14 mouse cellular contexts compared by ENCODE assay signal in the genomic region with DNA sequence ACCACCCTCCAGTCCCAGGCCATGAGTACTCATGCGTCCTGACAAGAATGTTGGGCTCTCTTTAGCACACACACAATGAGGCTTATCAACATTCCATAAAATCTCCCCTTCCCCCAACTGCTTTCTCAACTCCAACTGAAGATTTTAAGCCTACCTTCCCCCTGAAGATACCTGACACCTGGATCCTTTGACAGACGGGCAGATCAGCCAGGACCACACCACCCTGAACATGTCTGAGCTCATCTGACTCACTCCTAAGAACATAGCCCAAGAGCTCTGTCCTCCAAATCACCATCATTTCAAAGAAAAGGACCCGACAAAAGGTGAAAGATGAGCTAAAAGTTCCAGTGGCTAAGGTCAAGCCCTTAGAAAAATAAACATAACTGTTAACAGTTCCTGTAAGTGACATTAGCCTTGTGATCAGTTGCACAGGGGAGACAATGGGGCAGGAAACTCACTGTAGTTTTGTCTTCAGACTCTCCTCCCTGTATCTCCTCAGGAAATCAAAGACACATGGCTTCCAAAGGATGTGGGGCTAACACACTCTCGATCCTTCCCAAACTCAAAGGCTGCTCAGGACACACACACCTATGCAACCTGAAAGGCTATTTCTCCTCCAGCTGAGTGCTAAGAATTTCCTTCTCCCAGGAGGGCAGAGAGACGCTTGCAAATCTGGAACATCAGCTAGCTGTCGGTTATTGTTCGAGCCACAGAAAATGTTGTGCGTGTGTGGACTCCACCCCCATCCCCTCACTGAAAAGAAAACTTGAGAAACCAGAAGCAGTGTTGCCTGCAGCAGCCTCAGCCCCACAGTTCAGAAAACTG. TPM values are rescaled to one million over a fixed set of nuclear protein-coding genes. Genes with fewer than 3 reads are reported as not detected.
A peak's percentile ranks its signal among the peaks of the same experiment; 100 is the strongest.
DNase-seq lines count a peak whose midpoint lies in the region; TF ChIP-seq lines count a peak whose summit lies in the region.
"Had no signal": no experiment of that assay in that cellular context is flagged by ENCODE, and none has a peak within 500 bp of the region (broad histone marks: within the 10 kb centered on the region; RNA-seq: fewer than 3 reads in every experiment).

No protein-coding gene starts in this region.

- no peaks in the 10 kb centered on the region for H3K9me3 ChIP-seq in ES-Bruce4 (replicated peaks; ENCODE audit: control insufficient read depth, insufficient read depth, low read length, poor library complexity, severe bottlenecking)
- H3K9me3 ChIP-seq: forebrain, embryonic 15.5 days; hindbrain, embryonic 15.5 days had no signal

- peaks cover 69% of the 10 kb centered on the region for H3K4me1 ChIP-seq in kidney, adult 2 months (ENCODE audit: control insufficient read depth, insufficient read depth, low read length)
- H3K4me1 ChIP-seq in ES-Bruce4 (ENCODE audit: control insufficient read depth, insufficient read depth, low read length), result peaks cover 4% of the 10 kb centered on the region

- WGBS in kidney, adult 2 months, result 18% methylated on average over 8 of the region's 8 CpGs

- H3K9ac ChIP-seq in ES-Bruce4 (ENCODE audit: low read depth, poor library complexity, severe bottlenecking), result peak overlapping the region; percentile 11; the same call in 1 of the 2 replicates
- H3K9ac ChIP-seq: forebrain, embryonic 15.5 days; hindbrain, embryonic 15.5 days had no signal

- DNase-seq in kidney, adult 2 months, result peak; percentile 55
- DNase-seq in kidney, postnatal 36 days, result no peak
- peak; percentile 48 for DNase-seq in CD4-positive helper T cell, adult 2 months (ENCODE audit: low read depth, low spot score)
- DNase-seq in heart, postnatal 4 days, result peak; percentile 10
- DNase-seq in cerebellum, postnatal 36 days, result no peak
- no peak for DNase-seq in testis, postnatal 14 days (ENCODE audit: low spot score)
- DNase-seq: cerebellum, postnatal 25 days had no signal

- H3K27ac ChIP-seq in kidney, adult 2 months (ENCODE audit: insufficient read depth, low read depth, low read length), result peak overlapping the region; percentile 72
- peak overlapping the region; percentile 41 for H3K27ac ChIP-seq in ES-Bruce4 (ENCODE audit: insufficient read depth, low read length)
- H3K27ac ChIP-seq: forebrain, embryonic 15.5 days; hindbrain, embryonic 15.5 days had no signal

- no peaks in the 10 kb centered on the region for H3K27me3 ChIP-seq in kidney, adult 2 months (replicated peaks; ENCODE audit: control insufficient read depth, insufficient read depth, low read length)
- H3K27me3 ChIP-seq in ES-Bruce4 (ENCODE audit: control insufficient read depth, insufficient read depth, low read length, poor library complexity, severe bottlenecking), result no peaks in the 10 kb centered on the region
- H3K27me3 ChIP-seq: forebrain, embryonic 15.5 days; hindbrain, embryonic 15.5 days; Patski had no signal

- H3K4me3 ChIP-seq in kidney, adult 2 months (ENCODE audit: insufficient read depth, low read depth, low read length), result no peak overlapping the region
- no peak overlapping the region for H3K4me3 ChIP-seq in ES-Bruce4 (ENCODE audit: low read depth, low read length)
- H3K4me3 ChIP-seq: forebrain, embryonic 15.5 days; hindbrain, embryonic 15.5 days had no signal

- TF ChIP-seq EP300 in ES-Bruce4 (IDR thresholded peaks at IDR 0.05; ENCODE audit: insufficient read depth, low read depth, low read length), result no peak

- no peak for TF ChIP-seq POLR2A in kidney, adult 2 months (IDR thresholded peaks at IDR 0.05; ENCODE audit: low read depth, low read length)
- TF ChIP-seq POLR2A in ES-Bruce4 (IDR thresholded peaks at IDR 0.05; ENCODE audit: insufficient read depth, low read length), result no peak

- H3K36me3 ChIP-seq in kidney, adult 2 months (ENCODE audit: control insufficient read depth, insufficient read depth, low read length), result peaks cover 5% of the 10 kb centered on the region; the same call in 1 of the 2 replicates
- peaks cover 38% of the 10 kb centered on the region for H3K36me3 ChIP-seq in ES-Bruce4 (ENCODE audit: control insufficient read depth, insufficient read depth, low read length, poor library complexity, severe bottlenecking)

- no peak for TF ChIP-seq CTCF in kidney, adult 2 months (conservative IDR thresholded peaks at IDR 0.05; ENCODE audit: insufficient read depth, insufficient read length, low read depth, low read length)
- TF ChIP-seq CTCF in ES-Bruce4 (IDR thresholded peaks at IDR 0.05; ENCODE audit: low read depth, low read length), result no peak

RNA-seq across cellular contexts. Expression of a gene that starts 5.6 kb away (rescaled TPM):
- polyA plus RNA-seq in kidney, adult 2 months (2012; rRNA removed), result 202 and 209 TPM in 2 replicates
- polyA plus RNA-seq in ES-Bruce4 (2011; ENCODE audit: insufficient read depth, insufficient read length, low read depth, missing spikeins), result 137 and 139 TPM in 2 replicates
- total RNA-seq in heart, postnatal 4 days (2021), result 100 to 1,000 TPM; 104 to 111 TPM

RNA-seq across cellular contexts. Expression of a gene that starts 17.6 kb away (rescaled TPM):
- 138 and 141 TPM in 2 replicates for polyA plus RNA-seq in kidney, adult 2 months (2012; rRNA removed)
- 35.5 and 36.9 TPM in 2 replicates for polyA plus RNA-seq in ES-Bruce4 (2011; ENCODE audit: insufficient read depth, insufficient read length, low read depth, missing spikeins)
- 10 to 100 TPM; 21.7 to 25.9 TPM for total RNA-seq in heart, postnatal 4 days (2021)

RNA-seq across cellular contexts. Expression of a gene that starts 33.2 kb away (rescaled TPM):
- polyA plus RNA-seq in kidney, adult 2 months (2012; rRNA removed), result 220 and 241 TPM in 2 replicates
- polyA plus RNA-seq in ES-Bruce4 (2011; ENCODE audit: insufficient read depth, insufficient read length, low read depth, missing spikeins), result 44.8 and 52.1 TPM in 2 replicates
- 100 to 1,000 TPM; 153 to 165 TPM for total RNA-seq in heart, postnatal 4 days (2021)

RNA-seq across cellular contexts. Expression of a gene that starts 41.8 kb away (rescaled TPM):
- polyA plus RNA-seq in kidney, adult 2 months (2012; rRNA removed), result 1.7 and 2.6 TPM in 2 replicates
- polyA plus RNA-seq in ES-Bruce4 (2011; ENCODE audit: insufficient read depth, insufficient read length, low read depth, missing spikeins), result 8.1 and 11.4 TPM in 2 replicates
- total RNA-seq in heart, postnatal 4 days (2021), result 1 to 10 TPM; 5.5 to 6.6 TPM
- total RNA-seq: megakaryocyte, adult 5-6 weeks; neutrophil, adult 5-6 weeks had no signal

RNA-seq across cellular contexts. Expression of a gene that starts 54.2 kb away (rescaled TPM):
- polyA plus RNA-seq in kidney, adult 2 months (2012; rRNA removed), result not detected in 2 replicates
- polyA plus RNA-seq in ES-Bruce4 (2011; ENCODE audit: insufficient read depth, insufficient read length, low read depth, missing spikeins), result not detected in 2 replicates
- total RNA-seq in heart, postnatal 4 days (2021), result not detected
- total RNA-seq: megakaryocyte, adult 5-6 weeks; neutrophil, adult 5-6 weeks had no signal
- polyA plus RNA-seq: brain, embryonic 14.5 days; Patski had no signal

Comparison
In these comparisons a context has a peak if more than half of its experiments do, and no peak if none do; other contexts are left out.
1. DNase-seq: peak in kidney, adult 2 months (single experiment), CD4-positive helper T cell, adult 2 months (single experiment) and heart, postnatal 4 days (single experiment); none in kidney, postnatal 36 days (0 of 2), cerebellum, postnatal 36 days (0 of 2) and testis, postnatal 14 days (single experiment).